Mouse (Mus musculus) kidney, embryonic 14.5 days (tissue): ENCODE measurements around the gene Atf7. TPM values are rescaled to one million over a fixed set of nuclear protein-coding genes. Genes with fewer than 3 reads are reported as not detected.
A peak's percentile ranks its signal among the peaks of the same experiment; 100 is the strongest.

ENCODE experiments used
- ATAC-seq: fragments of 200-750 bp; cut with Nextera tagmentation; 2 replicates; pipeline ENCODE4 v1.8.0; 2017; ENCODE audit warnings: moderate number of reproducible peaks, mild to moderate bottlenecking, moderate TSS enrichment, moderate library complexity; ENCODE audit not compliant: low FRiP score, low TSS enrichment
- H3K27ac ChIP-seq: fragments of 300-500 bp; sonication (generic); 2 replicates; pipeline ENCODE4 v1.5.1; 2014; ENCODE audit warnings: low read depth, mild to moderate bottlenecking, low read length, moderate library complexity, mixed read lengths
- H3K27me3 ChIP-seq: fragments of 300-500 bp; sonication (generic); 2 replicates; pipeline ENCODE4 v1.6.1; 2014; ENCODE audit warnings: mild to moderate bottlenecking, low read length; ENCODE audit not compliant: control insufficient read depth, insufficient read depth
- H3K36me3 ChIP-seq: fragments of 300-500 bp; sonication (generic); 2 replicates; pipeline ENCODE4 v1.6.1; 2014; ENCODE audit warnings: low read length, mixed read lengths; ENCODE audit not compliant: control insufficient read depth, insufficient read depth
- H3K4me1 ChIP-seq: fragments of 300-500 bp; sonication (generic); 2 replicates; pipeline ENCODE4 v1.6.1; 2014; ENCODE audit warnings: low read length, mixed read lengths; ENCODE audit not compliant: control insufficient read depth, insufficient read depth
- H3K4me2 ChIP-seq: fragments of 300-500 bp; sonication (generic); replicated peaks from 2 replicates; pipeline ENCODE4 v1.6.1; 2014; ENCODE audit warnings: low read depth, mild to moderate bottlenecking, low read length
- H3K4me3 ChIP-seq: fragments of 300-500 bp; sonication (generic); 2 replicates; pipeline ENCODE4 v1.5.1; 2014; ENCODE audit warnings: mild to moderate bottlenecking, low read length
- H3K9ac ChIP-seq: fragments of 300-500 bp; sonication (generic); 2 replicates; pipeline ENCODE4 v1.6.1; 2014; ENCODE audit warnings: low read depth, mild to moderate bottlenecking, low read length, moderate library complexity
- H3K9me3 ChIP-seq: fragments of 300-500 bp; sonication (generic); 2 replicates; pipeline ENCODE4 v1.6.1; 2016; ENCODE audit warnings: low read length; ENCODE audit not compliant: control insufficient read depth
- WGBS: fragments of 180-500 bp; shearing (Covaris S2); extraction: QIAGEN DNeasy Blood & Tissue Kit; methylation state at CpG from one replicate; pipeline ENCODE4 v1.1.7; 2014; 5-methylcytosine and 5-hydroxymethylcytosine counted together
- polyA plus RNA-seq: library from polyadenylated mRNA; unstranded; fragments of >200 nt; fragmentation: Nextera tagmentation; extraction: Ambion mirVana; gene quantifications from 2 replicates; pipeline ENCODE4 v1.2.1, GENCODE M21; 2014

Atf7 gene
- polyA plus RNA-seq, 1 experiment from 2014 or later: 30.5 TPM

DNA sequence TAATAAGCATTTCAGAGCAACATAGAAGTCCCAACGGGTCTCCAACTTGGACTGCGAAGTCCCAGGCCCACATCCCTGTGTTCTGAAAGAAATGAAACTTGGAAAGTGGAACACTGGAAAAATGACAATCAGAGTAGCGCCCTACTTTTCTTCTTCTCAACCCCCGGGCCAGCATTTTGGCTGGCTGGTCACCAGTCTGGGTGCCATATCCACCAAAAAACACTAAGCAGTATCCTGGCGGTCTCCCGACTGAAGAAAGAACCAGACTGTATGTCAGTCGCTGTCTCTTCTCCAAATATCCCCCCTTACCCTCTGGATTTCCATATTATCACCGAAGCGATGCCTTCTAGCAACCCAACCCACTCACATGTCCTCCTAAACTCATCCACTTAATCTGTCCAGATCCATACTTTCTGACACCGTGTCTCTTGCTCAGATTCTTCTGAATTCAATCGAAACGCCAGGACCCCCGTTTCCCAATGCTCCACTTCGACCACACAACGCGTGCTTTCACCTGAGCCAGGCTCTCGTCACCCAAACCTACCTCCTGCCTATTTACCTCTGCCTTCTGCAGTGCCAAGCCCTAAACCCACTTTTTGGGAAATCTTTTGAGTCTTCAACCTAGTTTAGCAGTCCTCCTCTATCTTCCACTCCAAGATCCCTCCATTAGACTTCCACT lies 834 bp downstream of the Atf7 start:
- H3K4me2 ChIP-seq: peak overlapping the region; percentile 61
- peak overlapping the region; percentile 61 for H3K9ac ChIP-seq
- no peak for ATAC-seq
- WGBS: 4% methylated on average over 17 of the region's 17 CpGs
- H3K9me3 ChIP-seq: no peaks in the 10 kb centered on the region
- H3K4me3 ChIP-seq: peak overlapping the region; percentile 53
- H3K27me3 ChIP-seq: no peaks in the 10 kb centered on the region
- peak overlapping the region; percentile 18; the same call in 1 of the 2 replicates for H3K27ac ChIP-seq
- H3K4me1 ChIP-seq: peaks cover 18% of the 10 kb centered on the region; the same call in 1 of the 2 replicates
- H3K36me3 ChIP-seq: no peaks in the 10 kb centered on the region

DNA sequence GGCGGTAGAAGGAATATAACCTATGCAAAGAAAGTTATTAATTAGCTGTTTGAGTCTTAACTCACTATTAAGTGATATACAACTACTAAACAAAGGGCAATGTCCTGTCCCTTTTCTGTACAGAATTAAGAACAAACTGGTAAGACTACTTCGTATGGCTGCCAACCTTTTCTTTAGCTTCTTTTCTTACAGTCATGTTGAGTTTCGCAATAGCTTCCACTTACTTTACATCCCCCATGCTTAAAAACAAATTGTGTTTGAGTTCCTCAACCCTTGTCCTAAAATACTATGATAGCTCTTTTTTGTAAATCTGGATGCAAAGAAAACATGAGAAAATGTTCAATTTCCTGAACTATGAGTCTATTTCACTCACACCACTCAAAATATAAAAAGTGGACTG lies 2.1 kb downstream of the Atf7 start:
- 81% methylated on average over 3 of the region's 3 CpGs for WGBS
- H3K9ac ChIP-seq: no peak overlapping the region
- H3K4me1 ChIP-seq: peaks cover 18% of the 10 kb centered on the region; the same call in 1 of the 2 replicates
- H3K27ac ChIP-seq: no peak overlapping the region
- H3K9me3 ChIP-seq: no peaks in the 10 kb centered on the region
- peak overlapping the region; percentile 23; the same call in 1 of the 2 replicates for H3K4me2 ChIP-seq
- no peaks in the 10 kb centered on the region for H3K27me3 ChIP-seq
- no peaks in the 10 kb centered on the region for H3K36me3 ChIP-seq
- peak overlapping the region; percentile 8; the same call in 1 of the 2 replicates for H3K4me3 ChIP-seq
- ATAC-seq: no peak

DNA sequence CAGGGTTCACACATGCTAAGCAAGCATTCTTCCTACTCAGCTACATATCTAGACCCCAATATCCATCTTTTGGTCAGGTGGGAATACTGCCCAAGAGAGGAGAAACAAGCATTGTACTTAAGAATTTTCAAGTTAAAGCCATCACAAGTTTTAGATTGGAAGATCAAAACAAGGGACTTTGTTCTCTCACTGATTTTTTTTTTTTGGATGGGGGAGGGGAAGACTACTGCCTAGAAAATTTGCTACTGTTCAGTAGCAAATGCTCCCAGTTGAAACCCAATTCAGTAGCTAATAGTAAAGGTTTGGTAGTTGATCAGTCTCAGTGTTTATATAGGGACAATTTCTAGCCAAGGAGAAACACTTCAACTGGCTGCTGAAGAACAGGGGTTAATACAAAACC lies 2.7 kb downstream of the Atf7 start:
- Histone ChIP-seq H3K4me3 (no peak overlapping the region), H3K36me3 (no peaks in the 10 kb centered on the region), H3K27me3 (no peaks in the 10 kb centered on the region), H3K9me3 (no peaks in the 10 kb centered on the region), H3K9ac (no peak overlapping the region), H3K4me2 (no peak overlapping the region), H3K27ac (no peak overlapping the region), H3K4me1 (peaks cover 18% of the 10 kb centered on the region; the same call in 1 of the 2 replicates)
- no peak for ATAC-seq

DNA sequence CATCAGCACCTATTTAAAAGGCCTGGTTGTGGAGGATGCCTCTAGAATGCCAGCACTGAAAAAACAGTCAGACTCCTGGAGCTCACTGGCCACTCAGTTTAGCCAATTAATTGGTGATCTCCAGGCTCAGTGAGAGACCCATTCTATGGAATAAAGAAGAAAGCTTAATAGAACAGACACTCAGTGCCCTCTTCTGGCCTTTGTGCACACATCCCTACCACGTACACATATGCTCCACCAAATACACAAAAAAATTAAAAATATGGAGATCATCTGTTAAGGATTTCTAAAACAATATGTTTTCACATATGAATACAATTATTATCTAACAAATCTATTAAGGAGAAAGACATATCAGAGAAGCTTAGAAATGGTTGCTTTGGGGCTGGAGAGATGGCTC lies 4.5 kb downstream of the Atf7 start:
- Histone ChIP-seq H3K9ac (no peak overlapping the region), H3K4me3 (no peak overlapping the region), H3K4me1 (peaks cover 15% of the 10 kb centered on the region; the same call in 1 of the 2 replicates), H3K9me3 (no peaks in the 10 kb centered on the region), H3K4me2 (no peak overlapping the region), H3K27ac (no peak overlapping the region), H3K27me3 (no peaks in the 10 kb centered on the region), H3K36me3 (no peaks in the 10 kb centered on the region)
- 94% methylated on average over 1 of the region's 1 CpGs for WGBS
- no peak for ATAC-seq

DNA sequence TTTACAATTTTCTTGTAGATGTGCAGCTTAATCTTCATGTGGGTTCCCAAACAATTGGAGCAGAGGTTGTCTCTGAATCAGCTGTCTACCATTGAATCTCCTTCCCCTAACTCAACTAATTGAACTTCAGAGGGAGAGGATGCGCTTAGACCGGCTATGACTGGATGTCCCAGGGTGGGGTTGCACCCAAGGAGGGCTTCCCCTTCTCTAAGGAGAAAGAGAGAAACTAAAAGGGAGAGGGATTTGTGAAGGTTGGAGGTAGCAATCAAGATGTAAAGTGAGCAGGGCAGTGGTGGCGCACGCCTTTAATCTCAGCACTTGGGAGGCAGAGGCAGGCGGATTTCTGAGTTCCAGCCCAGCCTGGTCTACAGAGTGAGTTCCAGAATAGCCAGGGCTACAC lies 5.8 kb downstream of the Atf7 start:
- H3K4me1 ChIP-seq: peaks cover 15% of the 10 kb centered on the region; the same call in 1 of the 2 replicates
- ATAC-seq: no peak
- H3K9me3 ChIP-seq: no peaks in the 10 kb centered on the region
- no peak overlapping the region for H3K27ac ChIP-seq
- H3K9ac ChIP-seq: no peak overlapping the region
- no peaks in the 10 kb centered on the region for H3K27me3 ChIP-seq
- no peak overlapping the region for H3K4me2 ChIP-seq
- H3K4me3 ChIP-seq: no peak overlapping the region
- no peaks in the 10 kb centered on the region for H3K36me3 ChIP-seq
- WGBS: 94% methylated on average over 5 of the region's 5 CpGs

DNA sequence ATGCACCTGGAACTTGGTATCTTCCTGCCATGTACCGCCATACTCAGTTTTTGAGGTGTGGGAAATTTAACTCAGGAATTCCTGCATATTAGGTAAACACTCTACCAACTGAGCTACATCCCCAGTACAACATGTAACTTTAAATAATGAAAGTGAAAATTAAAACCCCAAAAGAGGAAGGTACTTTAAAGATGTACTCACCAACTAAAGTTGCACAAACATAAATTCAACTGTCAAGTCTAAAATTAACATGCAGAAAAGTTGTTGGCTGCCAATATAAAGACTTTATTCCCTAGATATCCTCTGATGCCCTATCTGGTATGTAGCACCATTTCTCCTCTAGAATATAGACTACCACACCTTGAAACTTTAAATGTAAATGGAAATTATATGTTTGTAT lies 7.6 kb downstream of the Atf7 start:
- Histone ChIP-seq H3K27me3 (no peaks in the 10 kb centered on the region), H3K9ac (no peak overlapping the region), H3K27ac (no peak overlapping the region), H3K36me3 (no peaks in the 10 kb centered on the region), H3K4me3 (no peak overlapping the region), H3K9me3 (no peaks in the 10 kb centered on the region), H3K4me2 (no peak overlapping the region), H3K4me1 (0 out of 2 replicates have a peak, but pooled peaks cover 4% of the 10 kb centered on the region)
- 84% methylated on average over 1 of the region's 1 CpGs for WGBS
- no peak for ATAC-seq

DNA sequence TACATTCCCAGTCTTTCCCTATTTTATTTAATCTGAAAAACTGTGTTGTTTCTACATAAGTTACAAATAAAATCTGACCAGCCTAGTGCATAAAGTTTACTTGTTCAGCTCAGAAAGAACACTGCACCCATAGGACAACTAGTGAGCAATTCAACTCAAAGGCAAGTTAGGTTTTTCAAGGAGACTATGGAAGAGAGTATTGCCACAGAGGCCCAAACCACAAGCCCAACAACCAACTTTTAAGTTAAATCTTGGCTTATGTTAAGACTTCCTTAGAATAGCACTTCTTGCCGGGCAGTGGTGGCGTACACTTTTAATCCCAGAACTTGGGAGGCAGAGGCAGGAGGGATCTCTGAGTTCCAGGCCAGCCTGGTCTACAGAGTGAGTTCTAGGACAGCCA lies 9.1 kb downstream of the Atf7 start:
- no peak overlapping the region; the same call in 1 of the 2 replicates for H3K27ac ChIP-seq
- no peak overlapping the region for H3K4me3 ChIP-seq
- no peak overlapping the region for H3K4me2 ChIP-seq
- no peaks in the 10 kb centered on the region for H3K9me3 ChIP-seq
- ATAC-seq: no peak
- WGBS: 98% methylated on average over 2 of the region's 2 CpGs
- H3K4me1 ChIP-seq: no peaks in the 10 kb centered on the region
- no peaks in the 10 kb centered on the region for H3K36me3 ChIP-seq
- H3K9ac ChIP-seq: no peak overlapping the region
- no peaks in the 10 kb centered on the region for H3K27me3 ChIP-seq

DNA sequence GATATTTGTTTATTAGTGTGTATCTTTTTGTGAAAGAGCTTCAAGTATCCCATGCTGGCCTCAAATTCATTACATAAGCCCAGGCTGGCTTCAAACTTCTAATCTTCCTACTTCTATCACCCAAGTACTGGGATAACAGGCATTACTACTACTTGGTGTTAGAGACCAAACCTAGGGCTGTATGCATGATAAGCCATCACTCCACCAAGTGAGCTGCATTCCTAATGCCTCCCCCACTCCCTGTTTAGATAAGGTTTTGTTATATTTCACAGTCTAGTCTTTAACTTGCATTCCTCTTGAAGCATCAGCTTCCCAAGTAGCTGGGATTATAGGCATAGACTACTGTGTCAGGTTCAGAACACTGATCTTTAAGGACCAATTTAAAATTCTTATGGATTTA lies 11.0 kb downstream of the Atf7 start:
- no peak overlapping the region for H3K4me3 ChIP-seq
- H3K27me3 ChIP-seq: no peaks in the 10 kb centered on the region
- H3K9me3 ChIP-seq: no peaks in the 10 kb centered on the region
- ATAC-seq: no peak
- no peaks in the 10 kb centered on the region for H3K36me3 ChIP-seq
- H3K9ac ChIP-seq: no peak overlapping the region
- no peak overlapping the region for H3K4me2 ChIP-seq
- H3K27ac ChIP-seq: no peak overlapping the region
- H3K4me1 ChIP-seq: no peaks in the 10 kb centered on the region

DNA sequence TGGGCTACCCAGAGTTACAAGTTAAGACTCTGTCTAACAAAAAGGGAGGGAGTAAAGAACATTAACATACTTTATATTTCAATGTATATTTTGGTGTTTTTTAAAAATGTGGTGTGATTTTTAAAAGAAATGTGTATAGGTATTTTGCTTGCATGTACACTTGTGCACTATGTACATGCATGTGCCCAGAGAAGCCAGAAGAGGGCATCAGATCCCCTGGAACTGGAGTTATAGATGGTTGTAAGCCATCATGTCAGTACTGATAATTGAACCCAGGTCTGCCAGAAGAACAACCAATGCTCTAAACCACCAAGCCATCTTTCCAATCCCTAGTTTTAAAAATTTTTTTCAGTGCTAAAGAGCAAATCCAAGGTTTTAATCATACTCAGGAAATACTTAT lies 12.3 kb downstream of the Atf7 start:
- Histone ChIP-seq H3K4me3 (no peak overlapping the region), H3K27me3 (no peaks in the 10 kb centered on the region), H3K4me2 (no peak overlapping the region), H3K9ac (no peak overlapping the region), H3K27ac (no peak overlapping the region), H3K36me3 (no peaks in the 10 kb centered on the region), H3K9me3 (no peaks in the 10 kb centered on the region), H3K4me1 (no peaks in the 10 kb centered on the region)
- ATAC-seq: no peak
